ENCODE assay signal across 14 mouse cellular contexts in the genomic region with DNA sequence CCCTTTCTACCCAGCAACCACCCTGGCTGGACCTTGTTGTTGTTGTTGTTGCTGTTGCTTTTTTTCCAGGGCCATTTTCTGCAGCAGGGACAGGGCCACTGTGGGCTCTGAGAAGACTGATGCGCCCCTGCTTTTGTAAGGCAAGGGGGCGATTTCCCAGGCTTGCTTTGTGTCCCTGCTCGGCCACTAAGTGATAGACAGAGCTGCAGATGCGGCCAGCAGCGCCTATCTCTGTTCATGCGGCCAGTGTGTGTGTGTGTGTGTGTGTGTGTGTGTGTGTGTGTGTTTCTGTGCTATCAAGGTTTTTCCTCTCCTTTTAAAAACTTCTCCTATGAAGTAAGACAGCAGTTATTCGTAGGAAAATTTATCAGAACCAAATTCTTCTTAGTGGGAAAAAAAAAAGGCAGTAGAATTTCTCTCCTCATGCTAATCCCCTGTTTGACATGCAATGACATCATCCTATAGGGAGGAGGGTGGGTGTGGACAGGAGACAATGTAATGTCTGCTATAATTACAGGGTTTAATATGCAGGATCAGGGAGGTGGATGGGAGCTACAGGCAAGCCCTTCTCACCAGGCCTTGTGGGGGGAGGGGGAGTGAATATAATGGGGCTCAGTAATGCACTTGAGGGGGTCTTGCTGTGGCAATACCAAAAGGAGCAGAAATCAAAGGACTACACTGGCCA. TPM values are rescaled to one million over a fixed set of nuclear protein-coding genes. Genes with fewer than 3 reads are reported as not detected.
DNase-seq lines count a peak whose midpoint lies in the region; ATAC-seq lines count a peak whose summit lies in the region.
"Had no signal": no experiment of that assay in that cellular context is flagged by ENCODE, and none has a peak within 500 bp of the region (broad histone marks: within the 10 kb centered on the region; RNA-seq: fewer than 3 reads in every experiment).

No protein-coding gene starts in this region.

- H3K9me3 ChIP-seq in forebrain, embryonic 13.5 days (replicated peaks) = no peaks in the 10 kb centered on the region
- no peaks in the 10 kb centered on the region for H3K9me3 ChIP-seq in midbrain, embryonic 11.5 days (ENCODE audit: control insufficient read depth, low read length)
- H3K9me3 ChIP-seq: lung, embryonic 15.5 days had no signal

- peak overlapping the region; percentile 47 for H3K9ac ChIP-seq in forebrain, embryonic 13.5 days
- H3K9ac ChIP-seq in midbrain, embryonic 11.5 days (ENCODE audit: low read length) = peak overlapping the region; percentile 44; the same call in 1 of the 2 replicates
- H3K9ac ChIP-seq: lung, embryonic 15.5 days had no signal

- 2% methylated on average over 7 of the region's 7 CpGs for WGBS in forebrain, embryonic 13.5 days
- WGBS in midbrain, embryonic 11.5 days = 25% methylated on average over 7 of the region's 7 CpGs

- H3K4me1 ChIP-seq in forebrain, embryonic 13.5 days = peaks cover 72% of the 10 kb centered on the region
- peaks cover 37% of the 10 kb centered on the region for H3K4me1 ChIP-seq in midbrain, embryonic 11.5 days (ENCODE audit: control insufficient read depth, insufficient read depth, low read length)
- H3K4me1 ChIP-seq: lung, embryonic 15.5 days had no signal

- no peaks in the 10 kb centered on the region for H3K27me3 ChIP-seq in forebrain, embryonic 13.5 days
- no peaks in the 10 kb centered on the region for H3K27me3 ChIP-seq in midbrain, embryonic 11.5 days (ENCODE audit: control insufficient read depth, insufficient read depth, low read length)
- H3K27me3 ChIP-seq: lung, embryonic 15.5 days had no signal

- peak overlapping the region; percentile 45 for H3K4me2 ChIP-seq in forebrain, embryonic 13.5 days
- peak overlapping the region; percentile 23 for H3K4me2 ChIP-seq in midbrain, embryonic 11.5 days
- H3K4me2 ChIP-seq: lung, embryonic 15.5 days had no signal

- no peak overlapping the region; the same call in 1 of the 2 replicates for H3K4me3 ChIP-seq in forebrain, embryonic 13.5 days
- no peak overlapping the region for H3K4me3 ChIP-seq in midbrain, embryonic 11.5 days (ENCODE audit: low read depth, low read length)
- H3K4me3 ChIP-seq: lung, embryonic 15.5 days had no signal

- H3K36me3 ChIP-seq in forebrain, embryonic 13.5 days (ENCODE audit: poor library complexity, severe bottlenecking) = peaks cover 44% of the 10 kb centered on the region
- no peaks in the 10 kb centered on the region for H3K36me3 ChIP-seq in midbrain, embryonic 11.5 days (ENCODE audit: control insufficient read depth, insufficient read depth, low read length)
- H3K36me3 ChIP-seq: lung, embryonic 15.5 days had no signal

- DNase-seq in heart, adult 11 months = peak; percentile 82
- DNase-seq in heart, adult 8-10 months (ENCODE audit: low spot score) = no peak
- peak; percentile 93 for DNase-seq in midbrain, embryonic 11.5 days (ENCODE audit: low spot score, missing footprints)
- peak; percentile 73 for DNase-seq in retina, postnatal 1 day
- no peak for DNase-seq in right cerebral cortex, adult 18-20 months
- DNase-seq in right cerebral cortex, postnatal 36 days (ENCODE audit: low spot score in 2 of 2) = no peak
- no peak for DNase-seq in gastrocnemius, postnatal 25 days
- DNase-seq: adrenal gland, adult 2 months; cerebellum, adult 11 months; heart, postnatal 36 days; thymus, postnatal 14 days had no signal

- ATAC-seq in forebrain, embryonic 13.5 days = peak; percentile 85
- peak; percentile 96 for ATAC-seq in midbrain, embryonic 11.5 days (ENCODE audit: low FRiP score)

- peak overlapping the region; percentile 91 for H3K27ac ChIP-seq in forebrain, embryonic 13.5 days
- peak overlapping the region; percentile 91 for H3K27ac ChIP-seq in midbrain, embryonic 11.5 days (ENCODE audit: low read depth, low read length)
- H3K27ac ChIP-seq: kidney, postnatal 0 days; lung, embryonic 15.5 days had no signal

RNA-seq across cellular contexts. Expression of a gene that starts 23.6 kb away (rescaled TPM):
- 10 to 100 TPM in 2 of 4 experiments, 1 to 10 TPM in 2; 7.3 to 14.4 (median 10.7) TPM for total RNA-seq in heart, adult 8-10 months (2022)
- polyA plus RNA-seq in forebrain, embryonic 13.5 days (2015; fragmentation: Nextera tagmentation; extraction: Ambion mirVana) = 1,694 and 1,735 TPM in 2 replicates
- 911 and 979 TPM in 2 replicates for polyA plus RNA-seq in midbrain, embryonic 11.5 days (2014; fragmentation: Nextera tagmentation; extraction: Ambion mirVana)
- total RNA-seq in gastrocnemius, postnatal 25 days (2021) = 10 to 100 TPM; 12.0 to 12.9 TPM

Comparison
In these comparisons a context has a peak if more than half of its experiments do, and no peak if none do; other contexts are left out.
1. DNase-seq: peak in heart, adult 11 months (single experiment), midbrain, embryonic 11.5 days (single experiment) and retina, postnatal 1 day (single experiment); none in heart, adult 8-10 months (single experiment), right cerebral cortex, adult 18-20 months (single experiment), right cerebral cortex, postnatal 36 days (0 of 2) and gastrocnemius, postnatal 25 days (single experiment).